Mouse (Mus musculus) MN1 (cell line): ENCODE measurements around the gene Muc4.

Source experiments
- DNase-seq: peaks from one replicate; pipeline ENCODE4 v3.0.0-alpha.2; 2016; ENCODE audit warnings: low spot score

Muc4 gene

GRCm38 (mm10) chr16:32726501-32726900 is 9.2 kb upstream of the Muc4 start:
- no peak for DNase-seq

- DNase-seq: peak; percentile 13
These were observed 7.4 kb upstream of the Muc4 start for GRCm38 (mm10) chr16:32728240-32728639.

- no peak for DNase-seq
These were observed 7.0 kb upstream of the Muc4 start for GRCm38 (mm10) chr16:32728730-32729129.

- no peak for DNase-seq
These were observed 2.5 kb upstream of the Muc4 start for GRCm38 (mm10) chr16:32733213-32733612.

GRCm38 (mm10) chr16:32736022-32736421 is 336 bp downstream of the Muc4 start:
- no peak for DNase-seq

GRCm38 (mm10) chr16:32740003-32740663 is 4.4 kb downstream of the Muc4 start:
- no peak for DNase-seq

- DNase-seq: no peak
These were observed 5.7 kb downstream of the Muc4 start for GRCm38 (mm10) chr16:32741366-32741765.

- no peak for DNase-seq
These were observed 7.0 kb downstream of the Muc4 start for GRCm38 (mm10) chr16:32742712-32743111.

GRCm38 (mm10) chr16:32745852-32746251 is 10.2 kb downstream of the Muc4 start:
- DNase-seq: no peak

GRCm38 (mm10) chr16:32750242-32751127 is 14.8 kb downstream of the Muc4 start:
- DNase-seq: no peak

GRCm38 (mm10) chr16:32764550-32764949 is 28.9 kb downstream of the Muc4 start:
- no peak for DNase-seq

- DNase-seq: no peak
These were observed 29.3 kb downstream of the Muc4 start for GRCm38 (mm10) chr16:32764961-32765360.

- no peak for DNase-seq
These were observed 31.2 kb downstream of the Muc4 start for GRCm38 (mm10) chr16:32766904-32767303.

- no peak for DNase-seq
These were observed 41.0 kb downstream of the Muc4 start for GRCm38 (mm10) chr16:32776676-32777075.

GRCm38 (mm10) chr16:32778956-32779355 is 43.3 kb downstream of the Muc4 start:
- no peak for DNase-seq

- DNase-seq: no peak
These were observed 47.8 kb downstream of the Muc4 start for GRCm38 (mm10) chr16:32783324-32784062.

- DNase-seq: no peak
These were observed 49.2 kb downstream of the Muc4 start for GRCm38 (mm10) chr16:32784840-32785239.

- no peak for DNase-seq
These were observed 54.4 kb downstream of the Muc4 start for GRCm38 (mm10) chr16:32790056-32790455.

- DNase-seq: no peak
These were observed 59.5 kb downstream of the Muc4 start for GRCm38 (mm10) chr16:32795177-32795576.

- peak; percentile 11 for DNase-seq
These were observed 61.2 kb downstream of the Muc4 start for GRCm38 (mm10) chr16:32796676-32797425.

GRCm38 (mm10) chr16:32797426-32797689 is 61.7 kb downstream of the Muc4 start, which contains the start of gene Muc20:
Muc20 (minus strand) TSS chr16:32797435.
- no peak for DNase-seq

GRCm38 (mm10) chr16:32803252-32803853 is 67.7 kb downstream of the Muc4 start:
- DNase-seq: peak; percentile 84
